Mouse (Mus musculus) megakaryocyte, embryonic 14.5 days (primary cell): Measurements from ENCODE around the gene Pccb.

Experiments used
- FLI1 ChIP-seq: IDR thresholded peaks from 2 replicates; pipeline ENCODE4 v1.6.1; 2012; ENCODE audit warnings: low read length, inconsistent platforms, mixed read lengths
- GATA1 ChIP-seq: IDR thresholded peaks from 3 replicates; pipeline ENCODE4 v1.6.1; 2012; ENCODE audit warnings: mixed read lengths, low read length, inconsistent platforms, borderline replicate concordance

DNA sequence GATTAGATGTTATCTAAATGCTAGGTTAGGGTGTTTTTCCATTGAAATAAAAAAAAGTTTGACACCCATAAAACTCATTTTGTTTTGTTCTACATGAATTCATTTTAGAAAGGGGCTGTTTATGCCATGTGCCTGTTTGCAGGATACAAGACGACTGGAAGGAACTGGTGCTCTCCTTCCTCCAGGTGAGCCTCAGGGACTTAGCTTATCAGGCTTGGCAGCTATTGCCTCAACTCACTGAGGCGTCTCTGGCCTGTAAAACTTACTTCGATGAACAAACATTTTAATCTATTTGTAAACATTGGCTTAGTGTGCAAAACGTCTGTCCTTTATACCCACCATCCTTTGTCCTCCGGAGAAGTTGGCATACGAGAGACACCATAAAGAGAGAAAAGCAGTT, 18.0 kb upstream of the Pccb start:
- TF ChIP-seq FLI1 (no peak), GATA1 (no peak)
